Mouse (Mus musculus): ENCODE results near the gene Cope. TPM values are rescaled to one million over a fixed set of nuclear protein-coding genes. Genes with fewer than 3 reads are reported as not detected.
A peak's percentile ranks its signal among the peaks of the same experiment; 100 is the strongest.

Gene Cope
- total RNA-seq (2014; rRNA removed; ENCODE audit: low replicate concordance) (154 and 193 TPM in 2 replicates), polyA plus RNA-seq (2015; fragmentation: Nextera tagmentation; extraction: Ambion mirVana) (294 and 295 TPM in 2 replicates)

DNA sequence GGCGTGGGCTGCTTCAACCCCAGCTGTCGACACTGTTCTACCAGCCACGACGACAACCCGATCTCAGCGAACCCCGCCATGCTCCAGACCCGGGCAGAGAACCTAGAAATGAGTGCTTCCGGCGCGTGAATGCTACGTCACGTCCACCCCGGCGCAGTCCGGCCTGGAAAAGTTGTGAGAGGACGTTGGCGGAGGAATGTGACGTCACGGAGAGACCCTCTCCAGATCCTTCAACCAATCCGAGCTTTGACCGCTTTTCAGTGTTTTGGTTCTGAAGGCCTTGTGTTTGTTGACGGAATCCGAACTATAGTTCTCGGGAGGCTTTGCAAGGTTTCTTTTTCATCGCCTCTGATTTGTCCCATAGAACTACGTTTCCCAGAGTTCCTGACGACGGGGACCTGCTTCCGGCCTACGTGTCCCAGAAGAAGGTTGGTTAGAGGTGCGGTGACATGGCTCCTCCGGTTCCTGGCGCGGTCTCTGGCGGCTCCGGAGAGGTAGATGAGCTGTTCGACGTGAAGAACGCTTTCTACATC lies at the start of gene Cope, which contains the start of gene Ddx49:
Gene Cope, plus strand, starts transcription at position 161 of the 533 bp plus-strand sequence.
Gene Ddx49, minus strand, starts transcription at position 132 of the 533 bp plus-strand sequence.
- H3K9ac ChIP-seq (replicated peaks; ENCODE audit: low read depth, low read length): peak within 1 kb of the TSS; percentile 80
- peak; percentile 91 for ATAC-seq (ENCODE audit: insufficient read depth, low read depth)
- no peaks in the 10 kb centered on the region for H3K9me3 ChIP-seq (replicated peaks; ENCODE audit: control insufficient read depth, low read length)
- H3K4me2 ChIP-seq (ENCODE audit: low read depth, low read length): peak within 1 kb of the TSS; percentile 89
- H3K4me3 ChIP-seq (ENCODE audit: low read depth, low read length): peak within 1 kb of the TSS; percentile 75
- TF ChIP-seq EP300 (IDR thresholded peaks at IDR 0.05; ENCODE audit: low read depth) (no peak), CTCF (IDR thresholded peaks at IDR 0.05; ENCODE audit: low read depth) (no peak; the same call in 1 of the 2 replicates)
- DNase-seq (ENCODE audit: low spot score): peak; percentile 87
- H3K36me3 ChIP-seq (replicated peaks; ENCODE audit: control insufficient read depth, insufficient read depth, low read length): peaks cover 48% of the 10 kb centered on the region
- peaks cover 15% of the 10 kb centered on the region for H3K4me1 ChIP-seq (ENCODE audit: control insufficient read depth, insufficient read depth)
- peak within 1 kb of the TSS; percentile 62 for H3K27ac ChIP-seq (ENCODE audit: low read depth)
- no peaks in the 10 kb centered on the region for H3K27me3 ChIP-seq (ENCODE audit: control insufficient read depth, insufficient read depth, low read length)
- WGBS: 1% methylated on average over 40 of the region's 40 CpGs

DNA sequence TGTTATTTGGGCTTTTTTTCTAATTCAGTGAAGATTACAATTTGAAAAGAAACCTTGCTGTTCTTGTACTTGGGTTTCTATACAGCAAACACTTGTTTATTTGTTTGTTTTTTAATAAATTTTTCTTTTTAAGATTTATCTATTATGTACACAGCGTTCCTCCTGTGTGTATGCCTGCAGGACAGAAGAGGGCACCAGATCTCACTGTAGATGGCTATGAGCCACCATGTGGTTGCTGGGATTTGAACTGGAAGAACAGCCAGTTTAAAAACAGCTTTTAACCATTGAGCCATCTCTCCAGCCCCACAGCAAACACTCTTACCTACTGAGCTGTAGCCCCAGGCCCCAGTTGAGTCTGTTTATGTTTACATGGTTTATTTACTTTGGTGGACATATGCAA lies 47.7 kb upstream of the Cope start:
- Histone ChIP-seq H3K4me1 (ENCODE audit: control insufficient read depth, insufficient read depth) (peaks cover 13% of the 10 kb centered on the region), H3K27me3 (ENCODE audit: control insufficient read depth, insufficient read depth, low read length) (no peaks in the 10 kb centered on the region), H3K9me3 (replicated peaks; ENCODE audit: control insufficient read depth, low read length) (no peaks in the 10 kb centered on the region), H3K4me3 (ENCODE audit: low read depth, low read length) (no peak overlapping the region), H3K27ac (ENCODE audit: low read depth) (no peak overlapping the region), H3K4me2 (ENCODE audit: low read depth, low read length) (no peak overlapping the region), H3K36me3 (replicated peaks; ENCODE audit: control insufficient read depth, insufficient read depth, low read length) (peaks cover 91% of the 10 kb centered on the region), H3K9ac (replicated peaks; ENCODE audit: low read depth, low read length) (no peak overlapping the region)
- TF ChIP-seq EP300 (IDR thresholded peaks at IDR 0.05; ENCODE audit: low read depth) (no peak), CTCF (IDR thresholded peaks at IDR 0.05; ENCODE audit: low read depth) (peak; percentile 37)
- DNase-seq (ENCODE audit: low spot score) (no peak), ATAC-seq (ENCODE audit: insufficient read depth, low read depth) (no peak)
- WGBS: 57% methylated on average over 1 of the region's 1 CpGs

DNA sequence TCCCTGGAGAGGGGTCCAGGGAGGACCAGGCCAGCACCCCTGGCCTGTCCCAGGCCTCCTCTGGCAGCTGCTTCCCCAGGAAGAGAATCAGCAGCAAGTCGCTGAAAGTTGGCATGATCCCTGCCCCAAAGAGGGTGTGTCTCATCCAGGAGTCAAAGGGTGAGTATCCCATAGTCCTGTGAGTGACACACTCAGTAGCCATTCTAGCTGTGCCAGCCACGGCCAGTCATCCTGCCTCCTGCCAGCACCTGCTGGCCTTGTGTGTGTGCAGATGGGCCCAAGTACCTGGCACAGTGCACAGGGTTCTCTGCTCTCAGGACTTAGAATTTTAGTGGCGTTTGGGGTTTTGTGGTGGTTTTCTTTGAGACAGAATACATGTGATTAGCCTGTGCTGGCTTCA lies 44.9 kb upstream of the Cope start:
- Histone ChIP-seq H3K4me1 (ENCODE audit: control insufficient read depth, insufficient read depth) (peaks cover 13% of the 10 kb centered on the region), H3K9ac (replicated peaks; ENCODE audit: low read depth, low read length) (no peak overlapping the region), H3K27me3 (ENCODE audit: control insufficient read depth, insufficient read depth, low read length) (no peaks in the 10 kb centered on the region), H3K27ac (ENCODE audit: low read depth) (no peak overlapping the region; the same call in 1 of the 2 replicates), H3K9me3 (replicated peaks; ENCODE audit: control insufficient read depth, low read length) (no peaks in the 10 kb centered on the region), H3K4me3 (ENCODE audit: low read depth, low read length) (no peak overlapping the region), H3K36me3 (replicated peaks; ENCODE audit: control insufficient read depth, insufficient read depth, low read length) (peaks cover 91% of the 10 kb centered on the region), H3K4me2 (ENCODE audit: low read depth, low read length) (no peak overlapping the region)
- DNase-seq (ENCODE audit: low spot score) (no peak), ATAC-seq (ENCODE audit: insufficient read depth, low read depth) (no peak)
- TF ChIP-seq CTCF (IDR thresholded peaks at IDR 0.05; ENCODE audit: low read depth) (no peak), EP300 (IDR thresholded peaks at IDR 0.05; ENCODE audit: low read depth) (no peak)
- WGBS: 78% methylated on average over 3 of the region's 3 CpGs

DNA sequence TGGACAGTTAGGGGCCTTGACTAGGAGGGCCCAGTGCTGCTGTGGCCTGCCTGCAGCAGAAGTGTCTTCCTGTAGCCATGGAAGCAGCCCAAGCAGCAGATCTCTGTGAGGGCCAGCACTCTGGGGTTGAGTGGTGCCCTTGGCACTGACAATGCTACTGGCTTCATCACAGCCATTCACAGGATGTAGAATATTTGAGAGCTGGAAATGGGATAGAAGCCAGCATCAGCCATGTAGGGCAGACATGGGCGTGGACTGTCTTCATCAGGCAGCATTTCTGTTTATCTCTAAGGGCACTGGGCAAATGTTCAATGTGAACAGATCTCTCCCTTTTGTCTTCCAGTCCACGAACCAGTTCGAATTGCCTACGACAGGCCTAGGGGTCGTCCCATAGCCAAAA lies 43.7 kb upstream of the Cope start:
- H3K4me2 ChIP-seq (ENCODE audit: low read depth, low read length): no peak overlapping the region
- no peaks in the 10 kb centered on the region for H3K27me3 ChIP-seq (ENCODE audit: control insufficient read depth, insufficient read depth, low read length)
- H3K4me1 ChIP-seq (ENCODE audit: control insufficient read depth, insufficient read depth): peaks cover 13% of the 10 kb centered on the region
- ATAC-seq (ENCODE audit: insufficient read depth, low read depth) (peak; percentile 87), DNase-seq (ENCODE audit: low spot score) (peak; percentile 87)
- peaks cover 89% of the 10 kb centered on the region for H3K36me3 ChIP-seq (replicated peaks; ENCODE audit: control insufficient read depth, insufficient read depth, low read length)
- no peak overlapping the region for H3K4me3 ChIP-seq (ENCODE audit: low read depth, low read length)
- H3K9ac ChIP-seq (replicated peaks; ENCODE audit: low read depth, low read length): no peak overlapping the region
- WGBS: 43% methylated on average over 5 of the region's 5 CpGs
- no peaks in the 10 kb centered on the region for H3K9me3 ChIP-seq (replicated peaks; ENCODE audit: control insufficient read depth, low read length)
- TF ChIP-seq EP300 (IDR thresholded peaks at IDR 0.05; ENCODE audit: low read depth) (no peak), CTCF (IDR thresholded peaks at IDR 0.05; ENCODE audit: low read depth) (no peak)
- H3K27ac ChIP-seq (ENCODE audit: low read depth): peak overlapping the region; percentile 79

DNA sequence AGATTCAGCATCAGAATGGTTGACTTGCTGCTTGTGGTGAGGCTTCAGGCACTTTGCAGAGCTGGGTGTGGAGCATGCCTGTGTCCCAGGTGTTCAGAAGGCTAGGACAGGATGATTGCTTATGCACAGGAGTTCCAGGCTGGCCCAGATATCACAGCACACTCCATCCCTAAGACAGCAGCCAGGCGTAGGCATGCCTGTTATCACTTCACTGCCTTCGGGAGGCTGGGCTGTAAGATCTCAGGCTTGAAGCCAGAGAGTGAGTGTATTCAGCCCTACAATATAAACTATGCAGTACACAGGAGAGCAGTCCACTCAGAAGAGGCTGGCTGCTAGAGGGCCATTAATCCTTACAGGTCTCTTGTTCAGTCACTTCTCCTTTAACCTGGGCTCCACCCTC lies 43.3 kb upstream of the Cope start:
- TF ChIP-seq CTCF (IDR thresholded peaks at IDR 0.05; ENCODE audit: low read depth) (no peak), EP300 (IDR thresholded peaks at IDR 0.05; ENCODE audit: low read depth) (no peak)
- Histone ChIP-seq H3K4me1 (ENCODE audit: control insufficient read depth, insufficient read depth) (peaks cover 13% of the 10 kb centered on the region), H3K27me3 (ENCODE audit: control insufficient read depth, insufficient read depth, low read length) (no peaks in the 10 kb centered on the region), H3K4me3 (ENCODE audit: low read depth, low read length) (no peak overlapping the region), H3K27ac (ENCODE audit: low read depth) (peak overlapping the region; percentile 79), H3K4me2 (ENCODE audit: low read depth, low read length) (no peak overlapping the region), H3K36me3 (replicated peaks; ENCODE audit: control insufficient read depth, insufficient read depth, low read length) (peaks cover 88% of the 10 kb centered on the region), H3K9ac (replicated peaks; ENCODE audit: low read depth, low read length) (no peak overlapping the region), H3K9me3 (replicated peaks; ENCODE audit: control insufficient read depth, low read length) (no peaks in the 10 kb centered on the region)
- WGBS: 28% methylated on average over 2 of the region's 2 CpGs
- DNase-seq (ENCODE audit: low spot score) (no peak), ATAC-seq (ENCODE audit: insufficient read depth, low read depth) (peak; percentile 74)

DNA sequence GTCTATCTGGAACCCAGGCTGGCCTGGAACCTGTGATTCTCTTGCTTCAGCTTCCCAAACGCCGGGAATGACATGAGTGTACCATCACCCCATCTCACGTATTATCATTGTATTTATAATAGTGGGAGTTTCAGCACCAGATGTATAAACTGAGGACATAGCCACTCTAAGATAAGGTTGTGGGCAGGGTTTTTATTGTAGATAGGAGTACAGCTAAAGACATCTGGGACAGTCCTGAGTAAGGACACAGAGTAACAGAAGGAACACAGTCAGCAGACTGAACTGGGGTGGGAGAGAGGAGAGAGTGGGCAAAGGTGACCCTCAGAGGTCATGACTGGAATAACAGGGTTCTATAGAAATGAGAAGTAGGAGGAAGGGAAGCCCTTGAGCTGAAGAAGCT lies 34.6 kb upstream of the Cope start:
- Histone ChIP-seq H3K27ac (ENCODE audit: low read depth) (no peak overlapping the region), H3K27me3 (ENCODE audit: control insufficient read depth, insufficient read depth, low read length) (no peaks in the 10 kb centered on the region), H3K4me3 (ENCODE audit: low read depth, low read length) (no peak overlapping the region), H3K4me2 (ENCODE audit: low read depth, low read length) (no peak overlapping the region), H3K4me1 (ENCODE audit: control insufficient read depth, insufficient read depth) (peaks cover 6% of the 10 kb centered on the region; the same call in 1 of the 2 replicates), H3K36me3 (replicated peaks; ENCODE audit: control insufficient read depth, insufficient read depth, low read length) (peaks cover 27% of the 10 kb centered on the region), H3K9ac (replicated peaks; ENCODE audit: low read depth, low read length) (no peak overlapping the region), H3K9me3 (replicated peaks; ENCODE audit: control insufficient read depth, low read length) (no peaks in the 10 kb centered on the region)
- WGBS: 76% methylated on average over 3 of the region's 3 CpGs
- no peak for ATAC-seq (ENCODE audit: insufficient read depth, low read depth)
- TF ChIP-seq CTCF (IDR thresholded peaks at IDR 0.05; ENCODE audit: low read depth) (no peak), EP300 (IDR thresholded peaks at IDR 0.05; ENCODE audit: low read depth) (no peak)
- DNase-seq (ENCODE audit: low spot score): no peak
